Mouse (Mus musculus): ENCODE measurements around the gene Tgm6.

Gene Tgm6

DNA sequence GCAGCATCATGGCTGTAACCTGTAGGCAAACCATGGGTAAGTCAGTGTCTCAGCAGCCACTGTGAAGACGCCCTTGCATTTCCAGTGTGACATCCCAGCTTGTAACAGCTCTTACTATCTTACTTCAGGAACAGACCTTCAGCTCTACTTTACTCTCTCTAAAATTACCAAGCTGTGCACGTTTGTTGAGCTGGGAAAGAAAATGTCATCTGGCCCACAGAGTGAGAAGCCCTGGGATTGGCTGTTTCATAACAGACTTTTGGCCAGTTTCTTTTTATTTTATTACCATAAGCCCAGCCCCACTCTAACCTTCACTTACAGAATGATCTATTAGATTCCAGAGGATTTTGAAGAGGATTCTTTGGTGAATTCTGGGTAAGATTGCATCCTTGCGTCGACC is at the start of gene Tgm6:
Gene Tgm6, plus strand, starts transcription at position 301 of the 400 bp plus-strand sequence.
- DNase-seq (ENCODE audit: low spot score in 2 of 2): no peak

DNA sequence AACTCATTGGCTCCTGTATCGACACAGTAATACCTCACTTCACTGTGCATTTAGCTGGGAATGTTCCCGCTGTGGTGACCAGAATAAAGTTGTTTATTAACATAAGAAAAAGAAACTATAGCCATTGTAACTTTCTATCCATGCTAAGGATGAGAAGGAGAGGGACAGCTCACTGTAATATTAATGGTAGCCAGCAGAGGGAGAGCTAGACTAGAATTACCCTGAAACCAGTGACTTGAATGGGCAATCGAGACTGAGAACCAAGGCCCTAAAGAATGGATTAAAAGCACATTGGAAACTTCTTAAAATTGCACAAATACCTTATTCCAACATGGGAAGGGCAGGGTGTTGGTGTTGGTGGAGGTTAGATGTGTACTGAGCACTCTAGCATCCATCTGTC is 44.0 kb upstream of the Tgm6 start:
- DNase-seq (ENCODE audit: low spot score in 2 of 2): no peak

- DNase-seq (ENCODE audit: low spot score in 2 of 2): no peak
Observed at GRCm38 (mm10) chr2:130070396-130070795, 41.8 kb upstream of the Tgm6 start.

- no peak for DNase-seq (ENCODE audit: low spot score in 2 of 2)
Observed at GRCm38 (mm10) chr2:130112804-130113203, 588 bp downstream of the Tgm6 start.

GRCm38 (mm10) chr2:130113379-130113778 is 1.2 kb downstream of the Tgm6 start:
- no peak for DNase-seq (ENCODE audit: low spot score in 2 of 2)

- no peak for DNase-seq (ENCODE audit: low spot score in 2 of 2)
Observed at GRCm38 (mm10) chr2:130118649-130119048, 6.4 kb downstream of the Tgm6 start.

GRCm38 (mm10) chr2:130125279-130126059 is 13.3 kb downstream of the Tgm6 start:
- DNase-seq (ENCODE audit: low spot score in 2 of 2): no peak

DNA sequence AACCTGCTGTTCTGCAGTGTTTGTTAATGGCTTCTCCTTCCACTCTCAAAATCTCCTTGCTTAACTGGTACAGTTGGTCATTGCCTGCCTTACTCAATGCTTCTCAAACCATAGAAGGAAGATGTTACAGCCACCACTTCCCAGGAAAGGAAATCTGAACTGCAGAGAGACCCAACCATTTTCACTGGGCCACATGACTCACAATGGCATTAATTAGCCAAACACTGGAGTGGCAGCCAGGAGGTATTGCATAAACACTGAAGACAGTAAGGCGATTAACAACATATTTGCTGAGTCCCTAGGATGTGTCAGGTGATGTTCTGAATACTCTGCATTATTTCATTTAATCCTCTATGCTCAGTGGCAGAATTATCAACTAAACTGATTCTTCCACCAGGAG is 13.9 kb downstream of the Tgm6 start:
- DNase-seq (ENCODE audit: low spot score in 2 of 2): no peak

- no peak for DNase-seq (ENCODE audit: low spot score in 2 of 2)
Observed at GRCm38 (mm10) chr2:130129687-130130086, 17.5 kb downstream of the Tgm6 start.

GRCm38 (mm10) chr2:130143011-130143410 is 30.8 kb downstream of the Tgm6 start:
- DNase-seq (ENCODE audit: low spot score in 2 of 2): no peak

GRCm38 (mm10) chr2:130144703-130145324 is 32.6 kb downstream of the Tgm6 start:
- DNase-seq (ENCODE audit: low spot score in 2 of 2): no peak

DNA sequence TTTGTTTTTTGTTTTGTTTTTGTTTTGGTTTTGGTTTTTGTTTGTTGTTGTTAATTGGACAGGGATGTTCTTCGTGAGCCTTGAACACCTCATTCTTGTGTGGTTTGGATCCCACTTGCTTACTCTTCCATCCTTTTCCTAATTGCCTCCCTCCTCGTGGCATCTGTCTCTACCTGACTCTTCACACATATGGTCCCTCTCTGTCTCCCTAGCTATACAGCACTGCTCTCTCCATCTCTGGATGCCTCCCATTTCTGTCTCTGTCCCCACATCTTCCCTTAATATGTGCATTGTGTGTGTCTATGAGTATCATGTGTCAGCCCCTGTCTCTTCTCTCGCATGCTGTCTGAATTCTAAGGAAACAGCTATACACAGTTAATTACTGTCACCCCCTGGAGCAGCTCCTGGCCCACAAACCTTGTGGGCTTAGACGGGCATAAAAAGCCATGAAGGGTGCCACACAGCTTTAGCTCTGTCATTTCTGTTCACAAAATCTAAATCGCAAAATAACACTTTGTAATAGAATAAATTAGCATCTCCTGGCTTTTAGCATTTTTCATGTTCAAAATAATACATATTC is 34.0 kb downstream of the Tgm6 start:
- DNase-seq (ENCODE audit: low spot score in 2 of 2): no peak

DNA sequence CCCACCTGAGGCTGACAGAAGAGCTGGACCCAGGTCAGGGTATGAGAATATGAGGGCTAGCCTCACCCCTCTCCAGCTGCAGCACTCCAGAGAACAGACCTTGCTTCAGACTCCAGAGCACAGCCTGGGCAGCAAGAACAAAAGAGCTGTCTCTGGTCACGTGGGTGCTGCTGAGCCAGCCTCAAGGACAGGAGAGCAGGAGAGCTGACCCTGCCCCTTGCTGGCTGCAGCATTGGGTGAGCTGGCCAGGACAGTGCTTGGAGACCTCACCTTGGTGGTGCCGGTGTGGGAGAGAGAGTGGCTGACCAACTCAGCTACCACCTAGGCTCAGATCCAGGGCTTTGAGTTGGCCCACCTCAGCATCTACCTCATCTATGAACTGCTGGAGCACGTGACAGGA is 43.0 kb downstream of the Tgm6 start:
- DNase-seq (ENCODE audit: low spot score in 2 of 2): no peak

DNA sequence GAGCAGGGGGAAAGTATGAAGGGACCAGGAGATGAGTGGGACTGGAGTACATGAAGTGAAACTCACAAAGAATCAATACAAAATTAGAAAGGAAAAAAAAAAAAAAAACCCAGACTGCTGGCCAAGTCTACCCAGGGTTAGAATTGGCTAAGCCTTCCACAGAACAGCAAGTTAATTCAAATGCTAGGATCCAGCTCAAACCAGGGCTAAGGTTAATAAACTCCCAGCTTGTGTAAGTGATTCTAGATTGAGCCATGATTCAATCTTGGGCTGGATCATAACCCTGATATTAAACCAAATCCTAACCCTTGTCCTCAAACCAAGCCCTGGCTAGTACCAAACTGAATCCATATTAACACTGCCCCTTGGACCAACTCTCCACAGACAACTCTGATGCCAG is 43.6 kb downstream of the Tgm6 start:
- DNase-seq (ENCODE audit: low spot score in 2 of 2): no peak

DNA sequence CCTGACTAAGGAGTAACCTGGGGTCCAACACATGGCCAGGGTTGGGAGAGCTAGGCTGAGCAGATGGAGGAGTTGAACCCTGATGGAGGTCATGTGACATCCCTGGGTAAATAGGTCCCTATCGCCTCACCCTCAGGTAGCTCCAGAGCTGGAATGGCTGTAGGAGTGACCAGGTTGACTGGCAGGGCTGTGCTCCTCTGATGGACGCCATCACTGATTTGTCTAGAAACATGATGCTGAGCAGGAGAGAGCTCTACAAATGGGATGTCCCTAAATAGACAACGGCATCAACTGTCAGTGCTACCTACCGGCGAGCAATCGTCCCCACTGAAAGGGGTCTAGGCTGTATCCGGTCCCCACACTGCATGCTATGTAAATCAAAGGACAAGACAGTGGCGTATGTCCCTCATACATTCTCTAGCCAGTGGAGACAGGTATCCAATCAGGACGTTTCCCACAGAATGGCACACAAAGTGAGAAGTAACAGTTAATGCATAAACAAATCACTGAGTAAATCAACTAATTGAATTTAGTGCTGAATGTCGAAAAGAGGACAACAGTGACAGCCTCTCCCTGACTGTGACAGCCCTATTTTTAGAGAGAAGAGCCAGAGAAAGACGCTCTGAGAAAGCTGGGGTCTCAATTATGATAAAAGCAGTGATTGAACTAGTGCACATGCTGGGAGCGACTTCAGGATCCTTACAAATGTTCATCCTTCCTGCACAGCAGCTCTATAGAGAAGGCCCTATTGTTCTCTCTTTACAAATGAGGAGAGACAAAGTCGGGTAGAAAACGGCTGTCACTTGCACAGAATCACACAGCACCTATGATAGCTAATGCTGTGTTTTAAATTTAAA is 45.2 kb downstream of the Tgm6 start:
- no peak for DNase-seq (ENCODE audit: low spot score in 2 of 2)

DNA sequence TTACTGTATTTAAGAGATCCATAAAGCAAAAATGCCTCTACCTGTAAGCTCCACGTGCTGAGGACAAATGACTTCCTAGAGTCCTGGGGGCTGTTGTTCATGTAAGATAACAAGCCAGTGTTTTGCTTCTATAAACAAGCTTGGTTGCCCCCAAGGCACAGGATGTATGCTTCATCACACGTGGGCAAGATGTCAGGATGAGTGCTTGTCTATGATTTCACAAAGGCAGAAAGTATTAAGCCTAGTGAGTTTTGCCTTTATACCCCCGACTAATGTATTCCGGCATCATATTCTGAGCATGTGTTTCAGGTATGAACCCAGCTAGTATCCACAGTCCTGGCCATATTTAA is 45.8 kb downstream of the Tgm6 start:
- no peak for DNase-seq (ENCODE audit: low spot score in 2 of 2)

- DNase-seq (ENCODE audit: low spot score in 2 of 2): no peak
Observed at GRCm38 (mm10) chr2:130162701-130163100, 50.5 kb downstream of the Tgm6 start.

DNA sequence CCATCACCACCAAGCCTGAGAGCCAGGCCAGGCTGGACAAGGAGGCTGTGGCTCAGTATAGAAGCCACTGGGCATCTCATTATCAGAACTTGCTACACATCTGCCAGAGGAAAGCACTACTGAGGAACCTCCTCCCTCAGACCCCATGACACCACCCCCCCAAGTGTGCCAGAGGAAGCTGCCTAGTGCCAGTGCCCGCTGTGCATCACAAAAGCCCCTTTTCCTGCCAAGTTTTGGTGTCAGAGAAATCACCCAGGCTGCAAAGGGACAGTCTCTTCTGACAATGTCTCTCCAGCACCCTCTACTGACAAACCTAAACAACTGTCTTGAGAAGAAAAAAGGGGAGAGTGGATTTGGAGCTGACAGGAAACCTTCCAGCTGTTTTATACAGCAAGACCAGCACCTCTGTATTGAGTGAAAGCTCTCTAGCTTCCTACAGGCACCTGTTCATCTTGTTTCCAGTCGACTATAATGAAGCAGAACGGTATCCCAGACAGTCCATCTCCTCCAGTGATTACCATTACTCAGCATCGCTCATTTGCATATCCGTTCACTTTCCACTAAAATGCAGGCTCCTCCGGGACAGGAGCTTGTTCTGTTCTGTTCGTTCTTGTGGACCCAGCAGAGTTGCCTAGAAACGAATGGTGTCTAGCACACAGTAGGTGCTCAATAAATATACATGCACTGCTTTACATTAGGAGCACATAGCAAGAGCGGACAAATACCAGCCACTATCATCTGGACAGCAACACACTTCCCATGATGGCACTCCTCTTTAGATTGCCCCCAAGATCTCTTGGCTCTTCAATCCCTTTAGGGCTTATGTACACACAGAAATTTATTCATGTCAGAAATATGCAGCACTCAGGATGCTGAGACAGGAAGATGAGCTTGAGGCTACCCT is 54.3 kb downstream of the Tgm6 start:
- no peak for DNase-seq (ENCODE audit: low spot score in 2 of 2)

DNA sequence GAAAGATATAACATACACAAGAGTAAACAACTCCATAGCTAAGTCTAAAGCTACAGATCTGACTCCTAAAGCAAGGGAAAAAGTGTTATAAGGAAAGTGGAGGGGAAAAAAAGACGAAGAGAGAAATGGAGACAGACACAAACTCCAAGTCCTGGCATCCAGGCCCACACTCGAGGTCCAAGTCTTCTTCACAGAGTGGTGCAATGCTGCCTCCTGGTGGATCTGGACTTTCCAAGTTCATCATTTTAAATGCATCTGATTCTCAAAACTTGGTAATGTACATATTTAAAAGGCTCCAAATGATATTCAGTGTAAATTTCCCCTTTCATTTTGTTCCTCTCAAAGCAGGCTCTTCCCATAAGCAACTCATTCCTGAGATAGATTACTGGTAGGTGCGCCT is 55.6 kb downstream of the Tgm6 start:
- no peak for DNase-seq (ENCODE audit: low spot score in 2 of 2)

DNA sequence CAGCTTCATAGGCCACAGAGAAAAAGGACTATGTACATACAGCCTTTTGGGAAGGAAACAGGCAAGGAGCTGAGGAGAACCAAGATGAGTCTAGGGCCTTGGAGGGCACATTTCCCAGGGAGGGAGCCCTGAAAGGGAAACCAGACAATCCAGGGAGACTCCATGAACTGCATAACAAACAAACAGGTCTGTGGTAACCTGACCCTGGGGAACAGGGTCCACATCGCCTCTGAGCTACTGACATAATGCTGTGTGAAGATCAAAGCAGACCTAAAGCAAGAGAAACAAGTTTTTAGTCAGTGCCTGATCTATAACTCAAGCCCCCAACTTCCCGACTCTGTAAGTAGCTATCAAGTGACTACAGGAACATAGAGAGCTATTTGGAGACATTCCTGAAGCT is 59.5 kb downstream of the Tgm6 start:
- DNase-seq (ENCODE audit: low spot score in 2 of 2): no peak

DNA sequence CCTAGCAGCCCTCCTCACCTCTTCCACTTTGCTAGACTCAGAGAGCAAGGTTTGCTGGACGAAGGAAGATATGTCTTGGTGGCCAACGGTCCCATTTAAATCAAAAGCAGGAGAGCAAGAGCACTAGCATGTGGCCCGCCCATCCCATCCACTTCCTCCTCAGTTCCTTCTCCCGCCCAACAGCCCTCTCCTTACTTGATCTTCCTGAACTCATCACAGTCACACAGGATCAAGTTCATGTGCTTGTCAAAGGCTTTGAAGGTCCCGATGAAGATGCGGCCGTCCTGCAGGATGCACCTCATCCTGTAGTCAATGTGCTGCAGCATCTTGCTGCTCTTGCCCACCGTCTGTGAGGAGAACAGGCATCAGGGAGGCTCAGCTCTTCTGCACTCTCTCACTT is 64.6 kb downstream of the Tgm6 start:
- no peak for DNase-seq (ENCODE audit: low spot score in 2 of 2)
